Mouse (Mus musculus): ENCODE measurements around the gene Tcl1b2.
A peak's percentile ranks its signal among the peaks of the same experiment; 100 is the strongest.
"Not testable (repeated sequence)": the region's sequence is repeated elsewhere in the genome, so short reads cannot be mapped to it uniquely, and the experiment has no call there.

The Tcl1b2 gene

GRCm38 (mm10) chr12:105174318-105174717 lies 28.5 kb downstream of the Tcl1b2 start:
- DNase-seq: peak; percentile 52 to 63

GRCm38 (mm10) chr12:105176044-105176443 lies 30.2 kb downstream of the Tcl1b2 start, which contains the start of gene Tcl1b5:
TSS of gene Tcl1b5 (plus strand) at chr12:105176344.
- DNase-seq: not testable (repeated sequence)

GRCm38 (mm10) chr12:105181040-105181644 lies 35.3 kb downstream of the Tcl1b2 start:
- not testable (repeated sequence) for DNase-seq

GRCm38 (mm10) chr12:105188980-105189379 lies 43.2 kb downstream of the Tcl1b2 start:
- peak; percentile 6 to 7 for DNase-seq

- DNase-seq: not testable (repeated sequence)
These were observed 44.9 kb downstream of the Tcl1b2 start, which contains the start of gene Tcl1b3 for GRCm38 (mm10) chr12:105190743-105191142. TSS of gene Tcl1b3 (plus strand) at chr12:105191043.

GRCm38 (mm10) chr12:105199684-105200497 lies 54.1 kb downstream of the Tcl1b2 start:
- DNase-seq: not testable (repeated sequence)

GRCm38 (mm10) chr12:105201657-105202056 lies 55.8 kb downstream of the Tcl1b2 start, which contains the start of gene Tcl1b4:
TSS of gene Tcl1b4 (plus strand) at chr12:105201957.
- DNase-seq: not testable (repeated sequence)

Data from thymus, postnatal 36 days (tissue).